Mouse (Mus musculus): ENCODE measurements around the gene Zbtb32.

DNA sequence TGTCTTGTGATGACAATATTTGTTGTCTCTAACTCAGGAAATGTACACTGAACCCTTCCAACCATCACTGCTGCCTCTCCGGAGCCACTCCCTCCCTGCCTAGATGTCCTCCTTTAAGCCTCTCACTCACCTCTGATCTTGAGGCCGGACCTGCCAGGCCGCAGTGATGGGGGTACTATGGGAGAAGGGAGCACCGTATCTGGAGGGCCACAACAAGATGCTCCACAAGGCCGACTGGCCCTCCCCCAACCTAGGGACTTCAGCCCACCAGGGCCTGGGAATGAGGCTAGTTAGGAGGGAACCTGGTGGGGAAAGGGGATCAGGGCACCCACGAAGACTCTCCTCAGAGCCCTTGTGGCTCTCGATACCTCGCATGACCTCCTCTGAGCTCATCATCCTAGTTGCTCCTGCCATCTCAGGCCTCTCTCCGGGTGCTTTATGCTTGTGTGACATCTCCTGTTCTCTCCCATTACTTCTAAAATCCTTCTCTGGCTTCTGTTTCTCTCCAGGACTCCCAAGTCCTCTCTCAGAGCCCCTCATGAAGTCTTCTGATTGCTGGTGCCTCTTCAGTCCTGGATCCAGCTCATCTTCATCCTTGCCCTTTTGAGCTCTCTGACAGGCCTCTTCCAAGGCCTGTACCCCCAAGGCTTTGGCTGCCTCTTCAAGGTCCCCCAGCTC, 7.6 kb downstream of the Zbtb32 start:
- TF ChIP-seq ZMIZ1 (IDR thresholded peaks at IDR 0.05; ENCODE audit: low read depth, low read length) (no peak), MYC (IDR thresholded peaks at IDR 0.05; ENCODE audit: low read depth, low read length) (no peak), ELF1 (IDR thresholded peaks at IDR 0.05; ENCODE audit: low read depth, low read length) (no peak), JUND (IDR thresholded peaks at IDR 0.05; ENCODE audit: low read depth, low read length) (no peak)
